Mouse (Mus musculus): ENCODE data around the gene Gm21983.

DNA sequence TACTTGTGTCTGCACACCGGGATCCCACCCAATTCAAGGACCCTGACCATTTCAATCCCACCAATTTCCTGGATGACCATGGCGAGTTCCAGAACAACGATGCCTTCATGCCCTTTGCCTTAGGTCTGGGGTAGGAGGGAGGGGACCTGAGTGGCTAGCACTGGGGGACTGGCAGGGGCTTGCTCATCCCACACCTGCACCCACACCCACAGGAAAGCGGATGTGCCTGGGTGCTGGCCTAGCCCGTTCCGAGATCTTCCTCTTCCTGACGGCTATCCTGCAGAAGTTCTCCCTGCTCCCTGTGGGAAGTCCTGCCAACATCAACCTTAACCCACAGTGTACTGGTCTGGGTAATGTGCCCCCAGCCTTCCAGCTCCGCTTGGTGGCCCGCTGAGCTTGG is 22.7 kb downstream of the Gm21983 start:
- TF ChIP-seq MAX (IDR thresholded peaks at IDR 0.05; ENCODE audit: low read length): no peak
- no peak for TF ChIP-seq EP300 (IDR thresholded peaks at IDR 0.05; ENCODE audit: low read depth in 1 of 2, low read length in 2 of 2)
- no peak for TF ChIP-seq POLR2A (IDR thresholded peaks at IDR 0.05; ENCODE audit: control insufficient read depth in 1 of 2, insufficient read depth in 1 of 2, low read depth in 1 of 2, low read length in 2 of 2, poor library complexity in 1 of 2)
- TF ChIP-seq HCFC1 (IDR thresholded peaks at IDR 0.05; ENCODE audit: low read depth, low read length): no peak
- no peak for TF ChIP-seq BHLHE40 (IDR thresholded peaks at IDR 0.05; ENCODE audit: borderline replicate concordance, low read depth, low read length)
- no peak for TF ChIP-seq CTCF (IDR thresholded peaks at IDR 0.05 in 2 of 3, conservative IDR thresholded peaks at IDR 0.05 in 1 of 3; ENCODE audit: control insufficient read depth in 1 of 3, insufficient read depth in 1 of 3, low read depth in 2 of 3, low read length in 3 of 3, poor library complexity in 1 of 3, severe bottlenecking in 1 of 3)
- no peak for TF ChIP-seq GABPA (IDR thresholded peaks at IDR 0.05; ENCODE audit: low read depth, low read length)
